Comparison of ENCODE assay signal across 17 mouse cellular contexts in the genomic region with DNA sequence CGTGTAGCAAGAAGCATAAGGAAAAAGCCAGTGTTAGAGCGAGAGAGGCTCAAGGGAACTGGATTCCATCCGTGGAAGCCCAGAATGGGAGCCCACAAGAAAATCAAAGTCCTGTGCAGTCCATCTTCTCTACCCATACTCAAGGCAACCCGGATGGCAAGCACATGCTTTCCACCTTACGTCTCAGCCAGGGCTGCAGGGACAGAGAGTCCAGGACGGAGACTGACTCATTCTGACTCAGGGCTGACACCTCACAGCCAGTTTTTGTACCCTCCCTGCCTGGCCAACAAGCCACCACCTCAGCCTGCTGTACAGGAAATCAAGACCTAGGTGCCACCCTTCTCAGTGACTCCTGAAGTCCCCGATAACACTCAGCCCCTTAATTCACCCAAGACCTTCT. TPM values are rescaled to one million over a fixed set of nuclear protein-coding genes. Genes with fewer than 3 reads are reported as not detected.
DNase-seq lines count a peak whose midpoint lies in the region; ATAC-seq lines count a peak whose summit lies in the region.
"Had no signal": no experiment of that assay in that cellular context is flagged by ENCODE, and none has a peak within 500 bp of the region (broad histone marks: within the 10 kb centered on the region; RNA-seq: fewer than 3 reads in every experiment).

No protein-coding gene starts in this region.

- peak overlapping the region; percentile 73; the same call in 1 of the 2 replicates for H3K27ac ChIP-seq in heart, embryonic 15.5 days
- no peak overlapping the region for H3K27ac ChIP-seq in intestine, embryonic 15.5 days
- H3K27ac ChIP-seq: limb, embryonic 13.5 days; macrophage had no signal

- no peak overlapping the region for H3K4me3 ChIP-seq in heart, embryonic 15.5 days
- no peak overlapping the region for H3K4me3 ChIP-seq in intestine, embryonic 15.5 days (replicated peaks)
- H3K4me3 ChIP-seq: limb, embryonic 13.5 days; midbrain, embryonic 13.5 days; stomach, embryonic 15.5 days had no signal

- H3K36me3 ChIP-seq in heart, embryonic 15.5 days: no peaks in the 10 kb centered on the region
- H3K36me3 ChIP-seq in intestine, embryonic 15.5 days: no peaks in the 10 kb centered on the region
- H3K36me3 ChIP-seq: limb, embryonic 13.5 days; midbrain, embryonic 13.5 days; stomach, embryonic 15.5 days had no signal

- H3K9ac ChIP-seq in heart, embryonic 15.5 days: no peak overlapping the region
- no peak overlapping the region for H3K9ac ChIP-seq in intestine, embryonic 15.5 days
- H3K9ac ChIP-seq: hindbrain, embryonic 14.5 days; limb, embryonic 13.5 days; midbrain, embryonic 13.5 days; stomach, embryonic 15.5 days had no signal

- intact Hi-C loops in left cerebral cortex, postnatal 36 days (cut with DNase I): no loop called here

- no peak for DNase-seq in heart, adult 8-10 months (ENCODE audit: low spot score)
- peak; percentile 79 for DNase-seq in 3134 (ENCODE audit: extremely low read depth, insufficient read length, low spot score)
- peak; percentile 85 for DNase-seq in 416B (ENCODE audit: low read depth)
- peak; percentile 65 for DNase-seq in adrenal gland, postnatal 25 days
- DNase-seq in left cerebral cortex, postnatal 36 days (ENCODE audit: low spot score in 2 of 2): no peak
- DNase-seq: cerebellum, postnatal 10 days; embryo, embryonic 11 days; kidney, adult 18-20 months; thymus, postnatal 36 days had no signal

- no peak overlapping the region for H3K4me2 ChIP-seq in heart, embryonic 15.5 days
- H3K4me2 ChIP-seq in intestine, embryonic 15.5 days (replicated peaks): no peak overlapping the region
- H3K4me2 ChIP-seq: hindbrain, embryonic 14.5 days; limb, embryonic 13.5 days; midbrain, embryonic 13.5 days; stomach, embryonic 15.5 days had no signal

- no peak for ATAC-seq in heart, embryonic 15.5 days (replicated peaks; ENCODE audit: insufficient number of reproducible peaks, insufficient read depth, low FRiP score, low read depth)
- ATAC-seq in intestine, embryonic 15.5 days: no peak
- ATAC-seq: forebrain, embryonic 16.5 days; midbrain, embryonic 13.5 days had no signal

- peaks cover 29% of the 10 kb centered on the region for H3K4me1 ChIP-seq in heart, embryonic 15.5 days (replicated peaks)
- H3K4me1 ChIP-seq in intestine, embryonic 15.5 days (replicated peaks): peaks cover 6% of the 10 kb centered on the region

- H3K9me3 ChIP-seq in heart, embryonic 15.5 days (replicated peaks): no peaks in the 10 kb centered on the region
- H3K9me3 ChIP-seq in intestine, embryonic 15.5 days: no peaks in the 10 kb centered on the region
- H3K9me3 ChIP-seq: limb, embryonic 13.5 days; midbrain, embryonic 13.5 days; stomach, embryonic 15.5 days had no signal

- no peaks in the 10 kb centered on the region for H3K27me3 ChIP-seq in heart, embryonic 15.5 days
- H3K27me3 ChIP-seq in intestine, embryonic 15.5 days (replicated peaks): no peaks in the 10 kb centered on the region
- H3K27me3 ChIP-seq: limb, embryonic 13.5 days; stomach, embryonic 15.5 days had no signal

- 77% methylated on average over 7 of the region's 7 CpGs for WGBS in heart, embryonic 15.5 days
- WGBS in intestine, embryonic 15.5 days: 87% methylated on average over 7 of the region's 7 CpGs

RNA-seq across cellular contexts. Expression of a gene that starts 4.9 kb away (rescaled TPM):
- polyA plus RNA-seq in heart, embryonic 15.5 days (2015; fragmentation: Nextera tagmentation; extraction: Ambion mirVana): 134 and 137 TPM in 2 replicates
- 10 to 100 TPM; 22.7 to 29.9 (median 27.2) TPM for total RNA-seq in heart, adult 8-10 months (2022)
- total RNA-seq in adrenal gland, postnatal 25 days (2021): 66.4 and 76.2 TPM in 2 replicates
- 10 to 100 TPM; 22.2 to 22.6 TPM for total RNA-seq in left cerebral cortex, postnatal 36 days (2021)
- polyA plus RNA-seq in intestine, embryonic 15.5 days (2015; fragmentation: Nextera tagmentation; extraction: Ambion mirVana): 172 and 179 TPM in 2 replicates

RNA-seq across cellular contexts. Expression of a gene that starts 16.5 kb away (rescaled TPM):
- polyA plus RNA-seq in heart, embryonic 15.5 days (2015; fragmentation: Nextera tagmentation; extraction: Ambion mirVana): 20.1 and 21.0 TPM in 2 replicates
- 10 to 100 TPM; 11.5 to 13.9 (median 11.8) TPM for total RNA-seq in heart, adult 8-10 months (2022)
- total RNA-seq in adrenal gland, postnatal 25 days (2021): 21.6 and 30.7 TPM in 2 replicates
- 10 to 100 TPM; 14.8 to 16.2 TPM for total RNA-seq in left cerebral cortex, postnatal 36 days (2021)
- 24.0 and 25.7 TPM in 2 replicates for polyA plus RNA-seq in intestine, embryonic 15.5 days (2015; fragmentation: Nextera tagmentation; extraction: Ambion mirVana)

Comparison
In these comparisons a context has a peak if more than half of its experiments do, and no peak if none do; other contexts are left out.
1. DNase-seq: peak in 3134 (single experiment), 416B (single experiment) and adrenal gland, postnatal 25 days (single experiment); none in heart, adult 8-10 months (single experiment) and left cerebral cortex, postnatal 36 days (0 of 2).